Mouse (Mus musculus) liver (tissue): Measurements from ENCODE around the gene Eif2s2.
"Not testable (repeated sequence)": the region's sequence is repeated elsewhere in the genome, so short reads cannot be mapped to it uniquely, and the experiment has no call there.

Source experiments
- DNase-seq: peaks from one replicate; pipeline ENCODE4 v3.0.0-alpha.2; 2020; ENCODE audit warnings: mixed read lengths

The Eif2s2 gene

DNA sequence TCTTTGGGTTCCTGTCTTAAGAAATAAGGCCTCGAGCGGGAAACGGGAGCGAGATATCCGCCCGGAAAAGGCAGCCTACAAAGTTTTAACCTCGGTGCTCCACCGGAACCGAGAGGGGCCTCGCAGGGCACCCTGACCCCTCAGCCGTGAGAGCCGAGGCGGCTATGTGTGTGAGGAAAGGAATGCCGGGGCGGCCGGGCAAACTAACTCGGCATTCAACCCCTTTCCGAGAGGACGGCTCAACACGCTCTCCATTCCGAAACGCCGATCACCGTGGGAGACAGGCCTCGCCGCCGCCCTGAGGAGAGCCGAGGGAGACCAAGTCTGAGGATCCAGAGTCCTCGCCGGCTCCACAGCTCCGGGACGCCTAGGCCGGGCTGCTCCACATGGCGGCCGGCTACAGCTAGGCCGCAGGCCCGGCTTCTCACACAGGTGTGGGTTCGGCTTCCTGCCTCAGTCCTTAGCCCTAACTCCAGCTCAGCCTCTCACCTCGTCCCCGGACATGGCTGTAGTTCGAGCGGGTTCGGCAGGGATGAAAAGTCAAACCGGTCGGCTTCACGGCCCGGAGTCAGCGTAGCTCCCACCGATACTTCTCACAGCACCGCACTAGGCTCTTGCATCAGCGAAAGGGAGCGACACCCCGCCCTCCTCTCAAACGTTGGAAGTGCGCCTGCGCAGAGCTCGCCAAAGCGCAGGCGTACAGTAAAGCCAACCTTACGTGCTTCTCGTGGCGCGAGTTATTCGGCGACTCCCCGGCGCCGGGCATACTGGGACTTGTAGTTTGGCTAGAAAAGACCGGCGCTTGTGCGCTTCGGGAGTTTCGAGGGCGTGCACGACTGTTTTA is at the start of gene Eif2s2:
Gene Eif2s2, minus strand, starts transcription at position 735 of the 844 bp plus-strand sequence.
- peak; percentile 98 for DNase-seq

GRCm38 (mm10) chr2:154941952-154942351 is 49.2 kb upstream of the Eif2s2 start:
- DNase-seq: no peak

GRCm38 (mm10) chr2:154937547-154938390 is 45.0 kb upstream of the Eif2s2 start:
- no peak for DNase-seq

DNA sequence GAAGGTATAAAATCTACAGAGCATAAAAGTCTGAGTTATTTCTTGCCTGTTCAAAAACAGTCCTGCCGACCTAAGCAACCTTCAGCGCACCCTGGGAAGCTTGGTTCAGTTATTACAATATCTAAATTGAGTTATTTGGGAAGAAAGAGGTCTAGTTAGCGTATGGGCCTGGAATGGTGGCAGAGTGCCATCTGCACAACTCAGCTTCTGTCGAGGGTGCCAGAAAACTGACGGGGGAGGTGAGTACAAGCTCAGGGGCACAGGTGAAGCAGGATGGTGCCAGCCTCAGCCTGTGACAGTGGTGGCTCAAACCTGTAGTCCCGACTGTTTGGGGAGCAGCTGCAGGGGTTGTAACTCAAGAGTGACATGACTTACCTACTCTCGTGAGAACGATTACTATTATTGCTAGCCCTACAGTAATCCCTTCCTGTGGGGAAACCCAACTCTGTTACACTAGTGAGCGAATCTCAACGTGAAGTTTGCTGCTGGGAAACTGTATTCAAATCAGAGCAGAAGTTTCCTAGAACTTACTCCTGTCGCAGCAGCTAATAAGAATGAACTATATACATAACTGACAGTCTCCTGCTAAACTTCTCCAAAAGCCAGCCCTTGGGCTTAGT is 43.9 kb upstream of the Eif2s2 start:
- no peak for DNase-seq

DNA sequence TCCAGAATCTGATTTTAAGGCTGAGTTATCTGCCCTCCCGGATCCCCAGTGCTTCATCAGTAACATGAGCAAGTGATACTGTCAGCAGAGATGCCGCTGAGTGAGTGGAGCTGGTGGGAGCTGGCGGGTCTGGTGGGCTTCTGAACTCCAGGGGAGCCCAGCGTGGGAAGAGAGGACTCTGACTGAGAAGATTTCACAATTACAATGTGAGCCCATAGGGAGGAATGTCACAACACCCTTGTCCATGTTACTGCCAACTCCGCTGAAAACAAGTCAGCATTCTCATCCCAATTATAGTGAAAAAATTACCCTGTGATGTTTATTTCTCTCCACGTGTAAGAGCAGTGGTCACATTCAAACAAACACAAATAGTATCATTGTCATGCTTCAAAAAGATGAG is 43.4 kb upstream of the Eif2s2 start:
- DNase-seq: no peak

DNA sequence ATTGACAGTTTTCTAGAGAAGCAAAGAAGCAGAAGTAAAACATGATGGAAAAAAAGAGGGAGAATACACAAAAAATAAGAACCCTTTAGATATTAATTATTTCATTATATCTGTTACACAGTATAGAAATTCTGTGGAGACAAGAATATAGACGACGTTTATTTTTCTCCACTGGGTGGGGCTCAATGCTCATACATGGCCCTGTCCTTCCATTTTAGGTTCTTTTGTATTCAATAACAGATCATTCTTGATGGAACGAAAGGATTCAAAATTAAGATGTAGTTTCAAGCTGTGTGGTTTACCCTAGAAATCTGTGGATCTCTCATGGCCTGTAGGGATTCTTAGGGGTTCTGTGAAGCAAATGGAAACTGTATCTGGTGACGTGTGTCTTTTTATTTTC is 41.1 kb upstream of the Eif2s2 start:
- no peak for DNase-seq

GRCm38 (mm10) chr2:154928298-154928697 is 35.6 kb upstream of the Eif2s2 start:
- no peak for DNase-seq

DNA sequence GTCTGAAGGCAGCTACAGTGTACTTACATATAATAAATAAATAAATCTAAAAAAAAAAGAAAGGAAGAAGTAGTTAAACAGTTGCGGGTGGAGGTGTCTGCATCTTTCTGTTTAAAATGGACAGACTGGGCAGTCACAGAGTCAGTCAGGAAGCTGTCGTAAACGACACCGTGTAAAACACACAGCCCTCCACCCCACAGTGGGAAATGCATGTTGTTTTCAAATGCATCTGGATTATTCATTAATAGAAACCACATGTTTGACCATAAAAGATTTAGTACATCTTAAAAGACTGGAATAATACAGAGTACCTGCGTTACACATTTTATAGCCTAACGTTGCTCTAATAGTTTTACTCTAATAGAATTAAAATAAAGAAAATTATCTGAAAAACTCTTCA is 34.1 kb upstream of the Eif2s2 start:
- no peak for DNase-seq

GRCm38 (mm10) chr2:154925411-154926031 is 32.8 kb upstream of the Eif2s2 start:
- DNase-seq: no peak

DNA sequence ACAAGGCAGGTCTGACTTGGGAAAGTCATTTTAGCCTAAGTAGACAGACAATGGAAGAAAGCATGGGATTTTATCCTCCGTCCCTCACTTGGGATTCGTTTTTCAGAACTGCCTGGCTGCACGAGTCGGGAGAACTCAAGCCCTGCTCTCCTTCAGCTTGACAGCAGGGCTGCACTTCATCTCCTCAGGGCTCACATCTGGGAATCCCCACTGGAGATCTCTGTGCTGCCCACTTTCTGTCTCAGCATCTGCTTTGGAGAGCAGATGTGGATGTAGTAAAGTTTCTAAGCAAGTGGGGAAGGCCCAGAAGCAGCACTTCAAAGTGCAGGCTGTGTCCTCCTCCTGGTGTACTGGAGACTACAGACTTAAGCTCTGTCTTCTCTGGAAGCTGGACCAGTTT is 29.4 kb upstream of the Eif2s2 start:
- not testable (repeated sequence) for DNase-seq

DNA sequence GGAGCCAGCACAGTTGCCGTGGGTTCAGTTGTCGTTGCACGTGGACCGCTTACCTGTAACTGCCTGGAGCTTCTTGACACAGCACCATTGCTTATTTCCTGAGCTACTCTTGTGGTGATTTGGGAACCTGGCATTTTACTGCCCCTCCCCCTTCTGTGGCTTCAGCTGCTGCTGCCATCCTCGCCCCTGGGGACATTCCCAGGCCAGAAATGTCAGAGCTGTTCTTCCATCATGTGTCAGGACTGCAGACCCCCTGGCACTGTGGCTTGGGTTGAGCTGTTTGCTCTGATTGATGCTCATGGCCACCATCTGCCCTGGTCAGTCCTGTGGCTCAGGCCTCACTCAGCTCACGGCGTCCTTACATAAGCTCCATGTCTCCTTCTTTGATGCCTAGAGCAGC is 28.2 kb upstream of the Eif2s2 start:
- DNase-seq: no peak

DNA sequence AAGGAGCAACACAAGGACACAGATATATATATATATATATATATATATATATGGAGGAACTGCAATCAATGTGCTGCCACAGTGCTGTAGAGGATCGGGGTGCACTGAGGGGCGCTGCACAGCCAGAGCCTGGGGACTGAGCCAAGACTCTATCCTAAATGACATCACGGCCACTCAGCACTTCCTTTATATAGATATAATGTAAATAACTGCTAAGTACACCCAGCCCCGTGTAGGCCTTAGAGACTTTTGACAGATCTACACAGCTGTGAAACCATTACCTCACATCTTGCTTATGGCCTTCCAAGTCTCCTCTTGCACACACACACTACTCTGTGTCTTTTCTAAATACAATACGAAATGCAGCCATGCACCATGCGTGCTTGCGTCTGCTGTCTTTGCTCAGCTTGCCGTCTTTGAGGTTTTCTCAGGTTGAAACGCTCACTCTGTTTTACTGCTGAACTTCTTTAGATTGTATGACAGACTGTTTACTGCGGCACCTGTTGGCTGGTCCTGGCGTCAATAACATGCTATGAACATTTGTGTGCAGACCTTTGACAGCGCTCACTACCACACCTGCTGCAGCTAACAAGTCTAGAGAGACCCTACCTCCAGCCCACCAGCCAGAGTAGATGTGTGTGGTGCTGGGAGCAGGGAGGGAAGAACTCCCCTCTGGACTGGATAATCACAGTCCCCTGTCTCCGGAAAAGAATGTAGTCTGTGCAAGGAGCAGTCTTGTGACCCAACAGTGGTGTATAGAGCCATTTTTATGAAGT is 25.3 kb upstream of the Eif2s2 start:
- no peak for DNase-seq

DNA sequence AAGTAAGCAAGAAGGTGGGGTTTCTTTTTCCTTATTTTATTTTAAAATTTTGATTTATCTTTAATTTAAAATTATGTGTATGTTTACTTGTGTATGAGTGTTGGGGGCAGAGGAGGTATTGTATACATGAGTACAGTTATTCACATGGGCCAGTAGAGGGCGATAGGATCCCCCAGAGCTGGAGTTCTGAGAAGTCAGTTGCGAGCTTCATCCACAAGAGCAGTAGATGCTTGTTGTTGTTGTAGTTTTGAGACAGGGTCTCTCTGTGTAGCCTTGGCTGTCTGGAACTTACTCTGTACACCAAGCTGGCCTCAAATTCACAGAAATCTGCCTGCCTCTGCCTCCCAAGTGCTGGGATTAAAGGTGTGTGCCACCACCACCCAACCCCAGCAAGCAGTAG is 23.8 kb upstream of the Eif2s2 start:
- peak; percentile 42 for DNase-seq

DNA sequence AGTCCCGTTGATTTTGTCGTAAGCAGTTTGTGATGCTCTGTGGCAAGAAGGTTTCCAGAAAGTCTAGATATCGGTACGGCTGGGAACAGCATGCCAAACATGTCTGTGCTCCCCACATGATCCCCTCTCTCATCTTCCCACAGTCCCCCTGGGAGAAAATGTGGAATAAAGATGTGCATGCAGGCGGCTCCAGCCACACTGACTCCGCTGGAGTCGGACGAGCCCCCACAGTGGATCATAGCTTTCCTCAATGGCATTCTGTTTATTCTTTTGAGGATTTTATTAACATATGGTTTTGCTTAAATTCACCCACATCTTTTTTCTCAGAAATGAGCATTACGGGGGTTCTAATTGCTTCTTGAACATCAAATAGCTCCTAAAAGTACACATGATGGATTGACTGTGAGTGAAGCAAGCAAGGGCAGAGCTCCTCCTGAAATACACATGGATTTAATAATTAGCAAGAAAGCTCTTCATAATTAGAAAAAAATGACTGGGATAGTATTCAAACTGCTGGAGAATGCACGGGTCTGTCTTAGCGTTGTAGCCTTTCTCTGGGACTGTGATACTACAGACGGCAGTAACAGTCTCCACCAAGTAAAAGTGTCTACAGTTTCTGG is 23.3 kb upstream of the Eif2s2 start:
- no peak for DNase-seq

- peak; percentile 32 for DNase-seq
Measured at GRCm38 (mm10) chr2:154909789-154910188, 17.1 kb upstream of the Eif2s2 start.

DNA sequence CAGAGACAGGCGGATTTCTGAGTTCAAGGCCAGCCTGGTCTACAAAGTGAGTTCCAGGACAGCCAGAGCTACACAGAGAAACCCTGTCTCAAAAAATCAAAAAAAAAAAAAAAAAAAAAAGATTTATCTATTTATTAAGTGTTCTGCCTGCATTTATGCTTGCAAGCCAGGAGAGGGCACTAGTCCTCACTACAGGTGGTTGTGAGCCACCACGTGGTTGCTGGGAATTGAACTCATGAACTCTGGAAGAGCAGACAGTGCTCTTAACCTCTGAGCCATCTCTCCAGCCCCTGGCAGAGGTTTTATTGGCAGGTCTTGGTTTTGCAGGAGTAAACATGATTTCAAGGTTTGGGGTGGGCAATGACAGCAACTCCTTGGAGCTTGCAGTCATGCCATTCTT is 15.5 kb upstream of the Eif2s2 start:
- not testable (repeated sequence) for DNase-seq

DNA sequence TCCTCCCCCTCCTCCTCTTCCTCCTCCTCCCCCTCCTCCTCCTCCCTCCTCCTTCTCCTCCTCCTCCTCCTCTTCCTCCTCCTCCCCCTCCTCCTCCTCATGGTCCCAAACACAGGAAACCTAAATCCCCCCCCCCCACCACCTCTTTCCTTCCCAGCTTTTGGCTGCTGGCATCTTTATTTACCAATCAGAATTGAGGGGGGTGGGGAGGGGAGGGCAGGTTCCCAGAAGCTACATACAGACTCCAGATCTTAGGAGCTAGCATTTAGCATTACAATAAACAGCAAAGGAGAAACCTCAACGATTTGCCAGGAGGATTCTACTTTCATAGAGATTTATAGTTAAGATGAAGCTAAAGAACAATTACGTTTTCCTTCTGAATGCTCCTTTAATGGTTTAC is 13.1 kb upstream of the Eif2s2 start:
- DNase-seq: no peak

DNA sequence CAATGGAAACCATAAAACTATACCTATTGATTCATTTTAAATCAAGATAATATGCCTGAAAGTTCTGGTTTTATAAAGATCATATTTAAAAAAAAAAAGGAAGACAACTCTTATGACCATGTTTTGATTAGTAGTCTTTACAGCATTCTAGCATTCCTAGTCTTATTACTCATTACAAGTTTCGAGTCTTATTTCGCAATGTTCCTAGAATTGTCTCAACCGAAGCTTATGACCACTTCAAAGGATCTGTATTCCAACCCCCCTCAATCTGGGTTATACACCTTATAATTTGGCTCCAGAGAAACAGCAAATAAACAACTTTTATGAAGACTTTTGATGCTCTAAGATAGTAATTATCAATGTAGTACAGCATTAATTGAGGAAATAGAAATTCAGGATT is 9.4 kb upstream of the Eif2s2 start:
- no peak for DNase-seq

DNA sequence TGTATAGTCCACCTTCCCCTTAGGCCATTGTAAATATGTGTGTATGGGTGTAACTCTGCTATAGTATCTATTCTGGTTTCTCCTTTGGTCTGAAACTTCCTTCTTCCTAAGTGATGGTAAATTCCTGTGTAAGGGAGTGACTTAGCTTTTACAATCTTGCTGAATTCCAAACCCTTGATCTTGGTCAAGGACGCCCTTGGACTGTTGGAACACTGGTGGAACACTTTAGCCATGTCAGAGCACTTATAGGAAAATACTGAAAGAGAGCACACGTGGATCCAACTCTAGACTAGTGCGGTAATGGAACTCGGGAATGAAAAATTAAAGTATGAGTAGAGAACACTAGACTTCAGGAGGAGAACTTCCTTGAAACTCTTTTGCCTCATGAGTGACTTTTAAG is 6.7 kb upstream of the Eif2s2 start:
- not testable (repeated sequence) for DNase-seq

DNA sequence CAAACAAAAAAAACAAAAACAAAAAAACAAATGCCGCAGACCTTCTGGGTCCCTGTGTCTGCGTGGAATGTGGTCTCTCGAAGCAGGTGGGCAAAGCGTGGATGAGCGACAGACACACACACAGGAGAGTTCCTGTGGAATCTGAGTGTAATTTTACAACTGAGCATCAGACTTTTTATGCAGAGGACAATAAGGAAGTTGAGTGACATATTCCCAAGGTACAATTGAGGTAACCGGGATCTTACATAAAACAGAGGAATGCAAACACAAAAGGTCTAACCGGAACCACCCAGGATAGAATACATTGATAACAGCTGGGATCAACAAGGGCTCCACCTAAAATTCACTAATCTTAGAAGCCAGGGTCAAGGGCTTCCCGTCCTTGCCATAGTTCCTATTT is 6.3 kb upstream of the Eif2s2 start:
- not testable (repeated sequence) for DNase-seq

DNA sequence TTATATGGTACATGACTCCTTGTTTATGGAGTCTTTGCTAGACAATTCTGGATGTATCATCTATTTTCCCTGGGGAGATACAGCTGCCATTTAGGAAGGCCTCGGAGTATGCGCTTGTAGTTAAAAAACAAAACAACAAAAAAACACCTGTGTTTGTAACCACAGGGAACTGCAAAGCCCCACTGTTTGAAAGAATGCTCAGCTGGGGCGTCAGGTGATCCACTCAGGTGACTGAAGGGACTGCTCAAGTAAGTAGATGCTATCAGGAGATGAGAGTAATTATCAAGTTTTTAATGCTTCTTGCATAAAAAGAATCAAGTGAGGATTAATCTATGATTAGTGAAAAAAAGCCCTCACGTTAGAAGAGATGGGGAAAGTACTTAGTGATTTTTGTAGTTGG is 813 bp upstream of the Eif2s2 start:
- no peak for DNase-seq

DNA sequence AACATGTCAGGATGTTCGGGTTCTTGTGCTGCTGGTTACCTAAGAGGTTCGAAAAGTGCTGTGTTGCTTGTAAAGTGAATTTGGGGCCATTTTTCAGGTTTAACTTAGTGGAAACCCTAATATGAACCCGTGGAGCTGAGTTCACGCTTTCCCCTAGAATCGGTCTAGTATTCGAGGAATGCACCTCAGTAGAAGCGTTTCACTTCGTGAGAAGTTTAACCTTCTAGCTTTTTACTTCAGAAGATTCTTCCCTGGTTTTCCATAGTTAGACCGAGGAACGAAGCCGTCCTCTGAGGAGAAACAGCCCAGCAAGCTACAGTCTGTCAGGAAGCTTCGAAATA is 280 bp upstream of the Eif2s2 start:
- no peak for DNase-seq
